Mouse (Mus musculus): ENCODE data around the gene Olfr1216. TPM values are rescaled to one million over a fixed set of nuclear protein-coding genes. Genes with fewer than 3 reads are reported as not detected.

Gene Olfr1216
- not detected for polyA plus RNA-seq (2017; shearing (Covaris generic))

DNA sequence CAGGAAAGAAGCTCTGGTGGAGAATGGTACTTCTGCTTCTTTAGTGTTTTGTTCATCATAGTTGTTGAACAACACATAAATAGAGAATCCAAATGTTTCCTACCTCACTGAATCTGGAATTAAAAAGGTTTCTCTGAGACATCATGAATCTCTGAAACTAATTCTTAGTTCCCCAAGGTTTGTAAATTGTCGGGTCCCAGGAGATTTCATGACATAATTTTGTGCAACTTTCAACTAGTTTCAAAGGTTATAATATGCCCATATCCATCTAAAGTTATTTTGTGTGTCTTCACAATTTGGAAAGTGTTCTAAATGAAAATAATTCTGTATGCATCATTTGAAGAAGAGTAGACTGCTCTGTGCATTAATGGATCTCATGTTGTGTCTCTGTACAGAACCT, at the start of gene Olfr1216:
Gene Olfr1216 (minus strand): TSS at position 101 of the 400 bp plus-strand sequence.

GRCm38 (mm10) chr2:89061087-89061486, 42.9 kb upstream of the Olfr1216 start, which contains the start of gene Olfr1218:
Gene Olfr1218, minus strand, starts transcription at chr2:89061187.

DNA sequence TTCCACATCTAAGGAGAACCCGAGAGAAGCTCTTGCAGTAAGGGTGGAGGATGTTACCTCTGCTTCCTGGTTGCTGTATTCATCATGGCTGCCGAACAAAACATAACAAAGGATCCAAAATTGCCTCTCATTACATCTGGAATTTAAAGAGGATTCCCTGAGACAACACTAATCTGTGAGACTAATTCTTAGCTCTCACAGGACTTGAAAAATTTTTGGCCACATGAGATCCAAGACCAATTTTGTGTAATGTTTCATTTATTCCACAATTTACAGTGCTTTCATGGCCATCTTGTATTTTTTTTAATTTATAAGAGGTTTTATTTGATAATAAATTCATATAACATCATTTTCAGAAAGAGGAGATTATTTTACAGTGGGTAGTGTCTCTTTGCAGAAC, 13.8 kb upstream of the Olfr1216 start, which contains the start of gene Olfr1217:
Gene Olfr1217 (minus strand): TSS at position 101 of the 400 bp plus-strand sequence.

GRCm38 (mm10) chr2:89006873-89007272, 11.3 kb downstream of the Olfr1216 start, which contains the start of gene Olfr1215:
Gene Olfr1215, minus strand, starts transcription at chr2:89006973.

GRCm38 (mm10) chr2:88992553-88992952, 25.6 kb downstream of the Olfr1216 start, which contains the start of gene Olfr1214:
Gene Olfr1214, minus strand, starts transcription at chr2:88992653.

GRCm38 (mm10) chr2:88980181-88980580, 38.0 kb downstream of the Olfr1216 start, which contains the start of gene Gm13762:
Gene Gm13762, minus strand, starts transcription at chr2:88980281.

Other genes with a start within 250 kb of the Olfr1216 start
- not detected for gene Olfr1200, start 247.9 kb downstream of the Olfr1216 start, polyA plus RNA-seq (2017; shearing (Covaris generic))
- not detected for gene Olfr1201, start 225.3 kb downstream of the Olfr1216 start, polyA plus RNA-seq (2017; shearing (Covaris generic))
- not detected for gene Olfr1202, start 203.8 kb downstream of the Olfr1216 start, polyA plus RNA-seq (2017; shearing (Covaris generic))
- gene Olfr1205, start 188.6 kb downstream of the Olfr1216 start, polyA plus RNA-seq (2017; shearing (Covaris generic)): not detected
- gene Olfr1204, start 169.0 kb downstream of the Olfr1216 start, polyA plus RNA-seq (2017; shearing (Covaris generic)): not detected
- gene Olfr1206, start 155.1 kb downstream of the Olfr1216 start, polyA plus RNA-seq (2017; shearing (Covaris generic)): 0.11 TPM
- gene Olfr1208, start 116.0 kb downstream of the Olfr1216 start, polyA plus RNA-seq (2017; shearing (Covaris generic)): not detected
- gene Olfr1209, start 103.2 kb downstream of the Olfr1216 start, polyA plus RNA-seq (2017; shearing (Covaris generic)): not detected
- gene Olfr1211, start 80.2 kb downstream of the Olfr1216 start, polyA plus RNA-seq (2017; shearing (Covaris generic)): not detected
- gene Olfr1212, start 64.4 kb downstream of the Olfr1216 start, polyA plus RNA-seq (2017; shearing (Covaris generic)): not detected
- gene Gm13762, start 38.1 kb downstream of the Olfr1216 start, polyA plus RNA-seq (2017; shearing (Covaris generic)): not detected
- not detected for gene Olfr1214, start 25.7 kb downstream of the Olfr1216 start, polyA plus RNA-seq (2017; shearing (Covaris generic))
- gene Olfr1215, start 11.4 kb downstream of the Olfr1216 start, polyA plus RNA-seq (2017; shearing (Covaris generic)): not detected
- gene Olfr1217, start 13.7 kb upstream of the Olfr1216 start, polyA plus RNA-seq (2017; shearing (Covaris generic)): not detected
- gene Olfr1218, start 42.8 kb upstream of the Olfr1216 start, polyA plus RNA-seq (2017; shearing (Covaris generic)): not detected
- gene Olfr1219, start 65.2 kb upstream of the Olfr1216 start, polyA plus RNA-seq (2017; shearing (Covaris generic)): not detected
- 0.07 TPM for gene Olfr1220, start 88.5 kb upstream of the Olfr1216 start, polyA plus RNA-seq (2017; shearing (Covaris generic))
- not detected for gene Olfr1221, start 98.9 kb upstream of the Olfr1216 start, polyA plus RNA-seq (2017; shearing (Covaris generic))
- gene Olfr1222, start 114.7 kb upstream of the Olfr1216 start, polyA plus RNA-seq (2017; shearing (Covaris generic)): not detected
- not detected for gene Olfr1223, start 133.2 kb upstream of the Olfr1216 start, polyA plus RNA-seq (2017; shearing (Covaris generic))
- gene Olfr1224-ps1, start 145.8 kb upstream of the Olfr1216 start, polyA plus RNA-seq (2017; shearing (Covaris generic)): not detected
- 0.07 TPM for gene Olfr1225, start 156.3 kb upstream of the Olfr1216 start, polyA plus RNA-seq (2017; shearing (Covaris generic))
- gene Olfr1226, start 181.7 kb upstream of the Olfr1216 start, polyA plus RNA-seq (2017; shearing (Covaris generic)): not detected
- not detected for gene Olfr1228, start 235.7 kb upstream of the Olfr1216 start, polyA plus RNA-seq (2017; shearing (Covaris generic))